Mouse (Mus musculus) gastrocnemius, postnatal 4 days (tissue): ENCODE data around the gene F3. TPM values are rescaled to one million over a fixed set of nuclear protein-coding genes. Genes with fewer than 3 reads are reported as not detected.

Source experiments
- DNase-seq, 2 experiments: peaks; one replicate each; pipeline ENCODE4 v3.0.0; 2021 to 2022; ENCODE audit warnings: low spot score in 2 of 2, mixed read lengths in 2 of 2
- total RNA-seq, 2 experiments: library from RNA; stranded (reverse); gene quantifications; 2 replicates each; pipeline ENCODE4 v1.2.3; 2021

Gene F3
- total RNA-seq, 2 experiments from 2014 or later, result 3.0 to 4.7 TPM

DNA sequence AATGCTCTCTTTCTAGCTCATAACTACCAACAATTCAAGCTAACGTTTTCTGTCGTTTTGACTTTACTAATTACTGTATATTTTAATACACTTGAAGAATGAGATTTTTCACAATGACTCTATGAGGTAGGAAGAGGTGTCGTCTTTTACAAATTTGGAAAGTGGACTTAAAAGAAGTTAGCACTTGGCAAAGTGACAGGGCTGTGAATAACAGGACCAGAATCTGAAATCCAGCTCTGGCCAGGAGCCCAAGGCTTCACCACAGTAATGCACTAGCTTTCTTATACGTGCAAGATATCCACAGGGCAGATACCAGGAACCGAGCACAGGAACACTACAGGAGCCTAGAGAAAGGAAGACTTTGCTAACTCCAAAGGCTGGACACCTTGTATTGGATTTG lies 17.2 kb upstream of the F3 start:
- DNase-seq, result no peak

GRCm38 (mm10) chr3:121707106-121707505 lies 16.2 kb upstream of the F3 start:
- no peak for DNase-seq

DNA sequence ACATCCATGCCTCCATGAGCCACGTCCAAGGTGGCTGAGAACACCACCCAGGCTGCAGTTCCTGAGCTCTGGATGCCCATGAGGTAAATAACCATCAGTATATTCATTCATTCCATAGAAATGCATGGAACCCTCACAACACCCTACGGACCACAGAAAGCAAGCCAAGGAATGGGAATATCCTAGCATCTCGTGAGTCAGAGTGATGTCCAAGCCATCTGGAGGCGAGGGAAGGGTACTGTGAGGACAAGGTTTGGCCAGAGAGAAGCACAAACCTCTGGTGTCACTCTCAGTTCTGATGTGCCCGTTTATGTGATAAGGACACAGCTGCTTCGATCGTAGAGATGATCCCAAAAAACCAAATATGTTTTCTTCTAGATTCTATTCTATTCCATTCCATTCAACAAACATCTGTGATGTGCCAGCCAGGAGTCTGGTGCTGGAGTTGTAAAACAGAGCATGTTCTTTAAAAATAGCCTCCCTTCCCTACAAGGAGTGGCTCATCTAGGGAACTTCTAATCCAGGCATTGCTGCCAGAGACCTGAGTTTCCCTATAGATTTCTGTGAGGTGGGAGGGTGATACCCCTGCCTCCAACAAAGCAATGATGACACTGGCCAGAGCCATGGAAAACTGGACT lies 12.3 kb upstream of the F3 start:
- no peak for DNase-seq

- no peak for DNase-seq
Observed at GRCm38 (mm10) chr3:121712222-121712621, 11.1 kb upstream of the F3 start.

DNA sequence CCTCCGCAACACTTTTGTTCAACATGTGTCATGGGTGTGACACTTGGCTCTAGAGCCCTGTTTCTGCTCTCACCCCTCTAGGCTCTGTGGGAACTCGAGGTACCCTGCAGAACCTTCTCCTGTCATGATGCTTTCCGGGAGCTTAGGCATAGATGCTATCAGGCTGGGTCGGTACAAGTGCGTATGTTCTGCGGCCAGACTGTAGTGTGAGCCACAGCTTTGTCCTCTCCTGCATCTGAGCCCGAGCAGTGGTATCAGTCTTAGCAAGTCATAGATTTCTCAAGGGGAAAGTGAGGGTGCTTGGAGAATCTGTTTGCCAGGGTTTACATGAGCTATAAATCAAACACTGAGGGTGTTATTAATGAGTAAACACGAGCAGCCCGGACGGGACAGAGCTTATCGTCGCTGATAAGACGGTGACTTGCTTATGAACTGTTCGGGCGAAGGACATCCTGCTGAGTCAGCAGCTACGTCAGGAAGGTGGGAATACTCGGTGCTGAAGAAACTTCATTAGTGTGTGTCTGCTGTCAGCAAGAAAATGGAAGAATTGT lies 10.1 kb upstream of the F3 start:
- DNase-seq, result no peak

DNA sequence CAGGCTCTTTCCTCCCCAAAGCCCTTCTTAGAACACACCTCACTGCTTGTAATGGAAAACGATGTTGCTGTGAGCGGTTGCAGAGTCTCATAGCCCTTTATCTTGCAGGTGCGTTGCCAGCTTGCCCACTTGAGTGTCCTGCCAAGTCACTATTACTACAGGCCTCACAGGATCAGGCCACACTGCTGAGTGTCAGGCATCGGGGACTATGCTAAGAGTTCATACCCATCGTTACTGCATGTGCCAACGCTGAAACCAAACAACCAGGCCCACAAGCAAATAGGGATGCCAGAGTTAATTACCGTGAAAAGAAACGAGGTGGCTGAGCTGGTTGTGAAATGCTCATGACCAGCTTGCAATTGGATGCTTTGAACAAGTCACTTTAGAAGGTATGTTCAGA lies 9.5 kb upstream of the F3 start:
- no peak for DNase-seq

DNA sequence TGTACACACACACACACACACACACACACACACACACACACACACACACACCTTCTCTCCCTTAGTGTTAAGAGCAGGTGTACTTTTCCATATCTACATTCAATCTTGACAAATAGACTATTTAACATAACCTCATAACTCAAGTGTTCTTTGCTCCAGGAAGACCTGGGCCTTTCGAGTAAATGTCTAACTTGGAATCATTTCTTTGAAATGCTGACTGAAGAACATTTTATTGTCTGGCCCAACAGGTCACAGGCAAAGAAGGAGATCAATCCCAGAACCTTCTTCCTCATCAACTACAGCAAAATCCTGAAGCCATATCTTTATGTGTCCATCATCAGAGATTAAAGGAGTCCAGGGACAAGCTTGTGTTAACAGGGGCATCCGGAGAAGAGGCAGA lies 8.9 kb upstream of the F3 start:
- no peak for DNase-seq

DNA sequence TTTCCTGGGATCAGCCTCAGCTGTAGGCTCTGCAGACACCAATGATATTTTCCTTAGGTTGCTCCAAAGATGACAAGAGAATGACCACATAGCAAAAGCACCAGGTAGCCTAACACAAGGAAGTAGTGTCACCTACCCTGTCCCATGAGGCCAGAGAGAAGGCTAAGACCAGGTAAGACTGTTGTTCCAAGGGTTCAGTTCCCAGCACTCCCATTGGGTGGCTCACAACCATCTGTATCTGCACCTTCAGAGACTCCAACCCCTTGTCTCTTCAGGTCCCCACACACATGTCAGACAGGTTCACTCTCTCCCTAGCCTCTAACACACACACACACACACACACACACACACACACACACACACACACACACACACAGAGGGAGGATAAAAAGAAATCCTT lies 8.0 kb upstream of the F3 start:
- DNase-seq, result no peak

DNA sequence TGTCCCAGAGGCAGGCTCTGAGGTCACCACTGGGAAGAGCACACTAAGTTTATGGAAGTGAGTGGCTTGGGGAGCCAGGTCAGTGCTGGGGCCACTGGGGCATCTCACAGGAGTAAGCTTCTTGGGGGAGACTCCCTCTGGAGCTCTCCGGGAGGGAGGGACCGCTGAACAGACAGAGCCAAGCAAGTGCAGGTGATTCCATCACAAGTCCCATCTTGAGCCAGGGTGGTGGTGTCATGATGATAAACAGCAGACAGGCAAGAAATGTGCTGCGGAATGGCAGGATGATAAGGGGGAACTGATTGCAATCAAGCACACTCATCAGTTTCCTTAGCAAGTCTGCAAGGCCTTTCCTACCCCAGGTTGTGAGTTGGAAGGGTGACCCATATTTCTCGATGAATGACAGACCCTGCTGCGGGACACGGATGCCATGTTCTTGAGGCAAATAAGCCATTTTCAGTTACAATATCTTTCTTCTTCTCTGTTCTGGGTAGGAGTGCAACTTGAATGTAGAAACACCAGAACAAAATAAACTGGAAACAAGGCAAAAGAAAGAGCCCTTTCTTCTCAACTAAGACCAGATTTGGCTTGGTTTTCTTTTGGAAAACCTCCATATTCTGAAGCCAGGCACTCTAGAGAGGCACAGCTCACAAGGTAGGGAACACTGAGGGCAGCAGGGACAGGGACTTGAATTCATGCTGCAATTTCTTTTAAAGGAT lies 7.4 kb upstream of the F3 start:
- no peak for DNase-seq

- no peak for DNase-seq
Observed at GRCm38 (mm10) chr3:121716480-121716879, 6.9 kb upstream of the F3 start.

DNA sequence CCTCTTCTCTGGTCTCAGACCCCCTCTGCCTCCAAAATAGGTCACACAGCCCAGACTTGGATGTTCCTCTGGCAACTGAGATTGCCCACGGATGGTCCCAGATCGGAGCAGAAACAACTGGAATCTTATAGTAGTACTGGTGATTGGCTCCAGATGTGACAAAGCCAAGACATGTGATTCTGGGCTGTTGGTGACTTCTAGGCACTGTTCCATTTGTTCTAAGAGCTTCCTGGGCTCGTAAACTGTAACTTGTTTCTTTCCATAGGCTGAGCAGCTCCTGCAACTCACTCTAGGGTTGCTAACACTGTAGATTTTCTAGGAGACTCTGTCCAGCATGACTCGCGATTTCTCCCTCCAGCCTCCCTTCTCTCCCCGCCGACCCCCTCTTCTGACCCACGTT lies 4.7 kb upstream of the F3 start:
- no peak for DNase-seq

DNA sequence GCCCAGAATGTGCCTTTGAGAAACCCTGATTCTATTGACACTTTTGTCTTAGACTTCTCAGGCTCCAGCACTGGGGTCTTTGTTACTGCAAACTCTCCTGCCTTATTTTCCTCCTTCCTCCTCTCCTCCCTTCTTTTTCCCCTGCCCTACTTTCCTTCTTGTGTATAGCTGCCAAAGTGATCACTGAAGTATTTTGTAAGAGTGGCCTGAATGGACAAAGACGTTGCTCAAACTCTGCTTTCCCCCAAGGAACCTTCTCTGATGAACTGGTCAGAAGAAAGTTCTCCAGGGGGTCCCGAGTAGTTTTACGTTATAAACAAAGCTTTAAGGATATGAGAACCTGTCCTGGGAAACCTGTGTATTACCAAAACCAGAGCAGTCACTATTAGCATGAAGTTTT lies 3.6 kb upstream of the F3 start:
- no peak for DNase-seq

DNA sequence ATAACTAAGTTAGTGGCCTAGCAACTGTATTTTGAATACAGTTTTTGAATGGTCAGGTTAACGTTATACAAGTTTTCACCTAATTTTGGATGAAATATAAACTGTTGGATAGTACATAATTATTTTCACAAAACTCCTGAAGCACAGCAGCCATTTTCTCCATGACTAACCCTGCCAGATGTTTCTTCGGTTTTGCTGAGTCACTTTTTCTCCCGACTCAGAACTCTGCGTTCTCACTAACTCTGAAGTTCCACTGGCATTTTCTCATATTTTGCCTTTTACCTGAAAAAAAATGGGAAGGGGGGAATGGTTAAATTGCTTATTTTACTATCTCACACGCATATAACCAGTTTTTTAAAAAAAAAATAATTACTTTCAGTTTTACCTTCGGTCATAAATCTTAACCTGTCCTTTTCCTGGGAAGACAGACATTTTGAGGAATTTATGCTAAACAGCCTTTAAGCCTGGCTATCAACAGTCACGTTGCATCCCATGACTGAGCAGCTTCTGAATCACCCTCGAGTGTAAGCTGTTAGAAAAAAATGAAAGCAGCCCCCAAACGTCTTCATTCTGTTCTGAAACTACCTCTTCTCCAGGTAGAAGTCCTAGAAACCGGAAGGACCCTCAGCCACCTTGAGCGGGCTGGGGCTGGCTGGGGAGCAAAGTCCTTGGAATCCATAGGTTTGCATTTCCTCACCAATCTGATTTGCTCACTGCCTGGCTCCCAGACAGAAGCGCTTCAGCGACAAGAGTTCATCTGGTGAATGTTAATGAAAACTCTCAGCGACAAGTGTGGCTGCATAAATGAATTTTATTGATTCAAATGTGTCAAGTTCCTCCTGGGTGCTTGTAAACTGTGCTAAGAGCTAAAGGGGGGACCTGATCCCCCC lies 2.3 kb upstream of the F3 start:
- no peak for DNase-seq

GRCm38 (mm10) chr3:121721691-121722070 lies 1.7 kb upstream of the F3 start:
- no peak for DNase-seq

GRCm38 (mm10) chr3:121723968-121724524 lies 709 bp downstream of the F3 start:
- DNase-seq, result no peak

DNA sequence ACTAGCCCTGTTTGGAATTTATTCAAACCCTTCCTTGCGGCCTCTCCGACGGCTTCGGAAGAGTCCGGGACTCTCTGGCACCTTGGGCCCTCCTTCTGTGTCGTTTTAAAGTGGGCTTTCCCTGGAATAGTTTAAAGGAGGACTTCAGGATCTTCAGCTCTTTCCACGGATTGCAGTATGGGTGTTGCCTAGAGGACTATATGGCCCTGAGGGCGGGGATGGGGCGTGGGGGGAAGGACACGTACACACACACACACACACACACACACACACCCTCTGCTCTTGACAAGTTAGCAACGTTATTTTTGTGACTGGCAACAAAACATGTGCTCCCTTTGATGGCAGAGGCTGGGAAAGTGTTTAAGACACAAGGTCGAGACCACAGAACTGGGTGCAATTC lies 1.2 kb downstream of the F3 start:
- no peak for DNase-seq

- no peak for DNase-seq
Observed at GRCm38 (mm10) chr3:121725651-121726050, 2.3 kb downstream of the F3 start.

DNA sequence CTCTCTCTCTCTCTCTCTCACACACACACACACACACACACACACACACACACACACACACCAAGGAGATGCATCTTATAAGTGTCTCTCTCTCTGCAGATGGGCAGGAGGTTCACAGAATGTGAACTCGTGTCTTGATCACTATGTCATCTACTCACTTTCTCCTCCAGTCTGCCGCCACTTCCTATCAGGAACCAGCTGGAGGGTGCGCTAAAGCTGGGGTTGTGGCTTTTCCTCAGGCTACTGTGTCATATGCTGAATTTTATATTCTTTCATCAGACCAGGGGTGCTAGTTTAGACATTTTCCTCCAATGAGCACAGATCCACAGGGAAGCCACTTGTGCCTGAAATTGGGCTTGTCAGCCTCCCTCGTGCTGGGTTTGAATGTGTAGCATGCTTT lies 6.3 kb downstream of the F3 start:
- DNase-seq, result no peak

DNA sequence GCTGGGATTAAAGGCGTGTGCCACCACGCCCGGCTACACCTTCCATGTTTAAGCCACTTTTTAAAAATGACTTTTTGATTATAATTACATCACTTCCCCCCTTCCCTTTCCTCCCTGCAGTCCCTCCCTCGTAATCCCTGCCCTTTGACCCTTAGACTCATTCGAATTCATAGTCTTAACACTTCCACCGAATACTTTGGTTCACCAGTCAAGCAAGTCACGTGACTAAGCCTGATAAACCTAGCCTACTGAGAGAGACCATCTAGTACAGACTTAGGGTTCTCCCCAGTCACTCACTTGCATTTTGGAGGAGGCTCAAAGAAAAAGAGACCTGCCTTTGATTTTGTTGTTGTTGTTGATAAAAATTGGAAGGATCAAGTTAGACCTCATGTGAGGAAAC lies 12.2 kb downstream of the F3 start:
- DNase-seq, result no peak

- DNase-seq, result peak; percentile 62 to 72
Observed at GRCm38 (mm10) chr3:121736025-121736744, 12.8 kb downstream of the F3 start.

- DNase-seq, result peak in 1 of 2 experiments; percentile 50
Observed at GRCm38 (mm10) chr3:121737453-121737852, 14.1 kb downstream of the F3 start.
